ENCODE assay signal across 8 mouse cellular contexts in the genomic region with DNA sequence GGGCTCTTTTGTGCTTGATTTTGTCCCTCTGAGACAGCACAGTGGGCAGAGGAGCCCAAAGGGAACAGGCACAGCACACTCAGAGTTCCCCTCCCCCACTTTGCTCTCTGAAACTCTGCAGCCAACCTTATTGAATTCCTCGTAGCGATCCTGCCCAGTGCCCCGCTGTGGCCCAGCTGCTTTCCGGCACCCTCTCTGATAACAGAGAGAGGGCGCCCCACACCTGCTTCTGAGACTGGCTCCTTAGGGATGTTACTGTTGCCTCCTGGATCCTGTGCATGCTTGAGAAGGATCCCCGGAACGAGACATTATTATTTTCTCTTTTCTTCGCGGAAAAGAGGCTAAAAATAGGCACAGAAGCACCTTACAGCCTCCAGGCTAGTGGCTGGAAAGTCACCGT.
DNase-seq lines count a peak whose midpoint lies in the region; ATAC-seq lines count a peak whose summit lies in the region.

No protein-coding gene starts in this region.

- DNase-seq in embryonic facial prominence, embryonic 10.5 days (ENCODE audit: low spot score), result peak; percentile 73
- DNase-seq in kidney, postnatal 14 days, result peak; percentile 38
- no peak for DNase-seq in liver, embryonic 11.5 days (ENCODE audit: low spot score)
- no peak for DNase-seq in urinary bladder, adult 2 months (ENCODE audit: low spot score)

- 0 out of 2 replicates have a peak overlapping the region, but pooled peaks have one; percentile 50 for H3K9ac ChIP-seq in heart, embryonic 15.5 days
- H3K9ac ChIP-seq in liver, embryonic 11.5 days (ENCODE audit: low read depth, low read length), result peak overlapping the region; percentile 26; the same call in 1 of the 2 replicates
- H3K9ac ChIP-seq in neural tube, embryonic 13.5 days, result peak overlapping the region; percentile 82

- peaks cover 59% of the 10 kb centered on the region for H3K4me1 ChIP-seq in megakaryocyte, embryonic 14.5 days
- peaks cover 15% of the 10 kb centered on the region for H3K4me1 ChIP-seq in embryonic facial prominence, embryonic 10.5 days
- peaks cover 15% of the 10 kb centered on the region for H3K4me1 ChIP-seq in heart, embryonic 15.5 days (replicated peaks)
- H3K4me1 ChIP-seq in liver, embryonic 11.5 days (replicated peaks; ENCODE audit: control insufficient read depth, insufficient read depth, low read length), result peaks cover 3% of the 10 kb centered on the region; the same call in 1 of the 2 replicates
- H3K4me1 ChIP-seq in neural tube, embryonic 13.5 days (replicated peaks), result peaks cover 32% of the 10 kb centered on the region

- peak overlapping the region; percentile 91 for H3K4me3 ChIP-seq in megakaryocyte, embryonic 14.5 days (replicated peaks)
- H3K4me3 ChIP-seq in embryonic facial prominence, embryonic 10.5 days, result peak overlapping the region; percentile 63
- H3K4me3 ChIP-seq in heart, embryonic 15.5 days, result peak overlapping the region; percentile 48
- H3K4me3 ChIP-seq in liver, embryonic 11.5 days (ENCODE audit: low read depth, low read length), result peak overlapping the region; percentile 34
- peak overlapping the region; percentile 47 for H3K4me3 ChIP-seq in neural tube, embryonic 13.5 days

- ATAC-seq in megakaryocyte, adult 5-6 weeks (ENCODE audit: poor library complexity, severe bottlenecking), result no peak
- no peak; the same call in 1 of the 2 replicates for ATAC-seq in heart, embryonic 15.5 days (replicated peaks; ENCODE audit: insufficient number of reproducible peaks, insufficient read depth, low FRiP score, low read depth)
- ATAC-seq in liver, embryonic 11.5 days (replicated peaks; ENCODE audit: low FRiP score), result peak; percentile 64
- ATAC-seq in neural tube, embryonic 13.5 days (ENCODE audit: low read depth), result peak; percentile 90

- under 1% methylated on average over 10 of the region's 10 CpGs for WGBS in embryonic facial prominence, embryonic 10.5 days
- 0% methylated on average over 10 of the region's 10 CpGs for WGBS in heart, embryonic 15.5 days
- WGBS in liver, embryonic 11.5 days, result under 1% methylated on average over 10 of the region's 10 CpGs
- 1% methylated on average over 10 of the region's 10 CpGs for WGBS in neural tube, embryonic 13.5 days

- no peaks in the 10 kb centered on the region for H3K9me3 ChIP-seq in megakaryocyte, embryonic 14.5 days
- H3K9me3 ChIP-seq in embryonic facial prominence, embryonic 10.5 days, result no peaks in the 10 kb centered on the region
- no peaks in the 10 kb centered on the region for H3K9me3 ChIP-seq in heart, embryonic 15.5 days (replicated peaks)
- H3K9me3 ChIP-seq in liver, embryonic 11.5 days (ENCODE audit: control insufficient read depth, low read length), result no peaks in the 10 kb centered on the region
- H3K9me3 ChIP-seq in neural tube, embryonic 13.5 days, result no peaks in the 10 kb centered on the region

- H3K4me2 ChIP-seq in heart, embryonic 15.5 days, result peak overlapping the region; percentile 83
- H3K4me2 ChIP-seq in liver, embryonic 11.5 days, result peak overlapping the region; percentile 74
- peak overlapping the region; percentile 82 for H3K4me2 ChIP-seq in neural tube, embryonic 13.5 days

- H3K27me3 ChIP-seq in megakaryocyte, embryonic 14.5 days (replicated peaks), result peaks cover 9% of the 10 kb centered on the region
- H3K27me3 ChIP-seq in embryonic facial prominence, embryonic 10.5 days (replicated peaks; ENCODE audit: low read depth, poor library complexity, severe bottlenecking), result no peaks in the 10 kb centered on the region
- no peaks in the 10 kb centered on the region for H3K27me3 ChIP-seq in heart, embryonic 15.5 days
- no peaks in the 10 kb centered on the region for H3K27me3 ChIP-seq in liver, embryonic 11.5 days (replicated peaks; ENCODE audit: control insufficient read depth, insufficient read depth, low read length)
- H3K27me3 ChIP-seq in neural tube, embryonic 13.5 days, result no peaks in the 10 kb centered on the region

- peak overlapping the region; percentile 75 for H3K27ac ChIP-seq in embryonic facial prominence, embryonic 10.5 days (replicated peaks)
- no peak overlapping the region for H3K27ac ChIP-seq in heart, embryonic 15.5 days
- H3K27ac ChIP-seq in liver, embryonic 11.5 days (ENCODE audit: low read depth, low read length), result no peak overlapping the region
- H3K27ac ChIP-seq in neural tube, embryonic 13.5 days (replicated peaks), result peak overlapping the region; percentile 95

- no peaks in the 10 kb centered on the region for H3K36me3 ChIP-seq in megakaryocyte, embryonic 14.5 days (replicated peaks; ENCODE audit: low read length)
- H3K36me3 ChIP-seq in embryonic facial prominence, embryonic 10.5 days (replicated peaks), result no peaks in the 10 kb centered on the region
- no peaks in the 10 kb centered on the region for H3K36me3 ChIP-seq in heart, embryonic 15.5 days
- no peaks in the 10 kb centered on the region for H3K36me3 ChIP-seq in liver, embryonic 11.5 days (ENCODE audit: control insufficient read depth, insufficient read depth, low read length)
- H3K36me3 ChIP-seq in neural tube, embryonic 13.5 days, result no peaks in the 10 kb centered on the region

Comparison
In these comparisons a context has a peak if more than half of its experiments do, and no peak if none do; other contexts are left out.
1. H3K4me3 ChIP-seq: peak in every context shown above with its lines; median percentile 91 in megakaryocyte, embryonic 14.5 days; 63 in embryonic facial prominence, embryonic 10.5 days; 48 in heart, embryonic 15.5 days; 47 in neural tube, embryonic 13.5 days; 34 in liver, embryonic 11.5 days.
2. ATAC-seq: peak in liver, embryonic 11.5 days (single experiment) and neural tube, embryonic 13.5 days (single experiment); none in megakaryocyte, adult 5-6 weeks (single experiment) and heart, embryonic 15.5 days (single experiment).
3. DNase-seq: peak in embryonic facial prominence, embryonic 10.5 days (single experiment) and kidney, postnatal 14 days (single experiment); none in liver, embryonic 11.5 days (single experiment) and urinary bladder, adult 2 months (single experiment).
4. H3K27ac ChIP-seq: peak in embryonic facial prominence, embryonic 10.5 days (single experiment) and neural tube, embryonic 13.5 days (single experiment); none in heart, embryonic 15.5 days (single experiment) and liver, embryonic 11.5 days (single experiment).
5. H3K9ac ChIP-seq: peak in every context shown above with its lines; median percentile 82 in neural tube, embryonic 13.5 days; 50 in heart, embryonic 15.5 days; 26 in liver, embryonic 11.5 days.
6. Peak in every context shown above with its lines, with median percentiles within 50 percentile points of each other: H3K4me2 ChIP-seq.